Mouse (Mus musculus): ENCODE measurements at regions not wholly inside any gene's neighbourhood (a gene's known extent, or its start where the extent isn't known, plus 50 kb on each side); places are given as distances from the start of the nearest gene placed in this dataset.

DNA sequence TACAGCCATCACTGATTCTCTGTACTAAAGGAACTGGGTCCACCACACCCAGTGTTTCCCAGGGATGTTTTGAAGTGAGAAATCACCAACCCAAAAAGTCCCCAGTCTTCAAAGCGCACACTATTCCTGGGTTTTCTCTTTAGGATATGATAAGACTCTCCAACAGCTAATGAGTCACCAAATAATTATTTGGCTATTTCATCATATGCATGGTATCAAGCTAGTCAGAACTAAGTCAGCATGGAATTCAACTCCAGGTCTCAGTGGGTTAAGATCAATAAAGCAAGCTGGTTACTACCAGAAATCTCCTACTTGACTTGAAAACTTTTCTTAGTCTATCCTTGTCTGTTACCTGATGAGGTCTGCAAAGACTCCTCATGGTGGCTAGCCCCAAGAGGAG, 89.1 kb upstream of the 4930412O13Rik start:
- no peak for DNase-seq (ENCODE audit: low spot score)

DNA sequence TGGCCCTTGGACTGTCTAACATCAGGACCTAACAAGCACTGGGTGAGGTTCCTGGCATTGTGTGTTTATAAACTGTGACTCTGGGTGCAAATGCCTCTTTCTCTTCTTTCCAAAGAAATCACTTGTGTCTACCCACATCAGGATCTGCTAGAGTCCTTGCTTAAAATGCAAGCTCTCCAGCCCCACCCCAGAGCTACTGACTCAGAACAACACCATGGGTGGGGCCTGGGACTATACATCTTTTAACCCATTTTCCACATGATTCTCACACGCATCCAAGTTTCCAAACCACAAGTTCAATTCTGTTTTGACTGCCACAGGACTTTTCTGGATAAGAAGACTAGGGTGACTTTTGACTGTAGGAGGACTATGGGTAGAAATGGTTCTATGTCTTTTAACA, 88.7 kb upstream of the 4930412O13Rik start:
- DNase-seq (ENCODE audit: low spot score), result no peak

DNA sequence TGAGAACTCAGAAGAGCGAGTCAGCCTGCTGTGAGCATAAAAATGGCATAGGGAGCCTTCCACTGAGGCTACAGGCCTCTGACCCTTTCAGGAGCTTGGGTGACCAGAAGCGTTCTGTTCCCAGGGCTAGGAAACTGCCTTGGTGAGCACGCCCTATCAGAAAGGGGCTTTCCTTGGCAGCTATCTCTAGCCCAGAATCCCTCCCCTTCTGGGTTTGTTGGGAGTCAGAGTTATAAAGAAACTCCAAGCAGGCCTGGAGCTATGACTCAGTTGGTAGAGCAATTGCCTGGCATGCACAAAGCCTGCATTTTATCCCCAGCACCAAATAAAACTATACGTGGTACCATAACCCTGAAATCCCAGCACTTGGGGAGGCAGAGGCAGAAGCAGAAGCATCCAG, 85.7 kb upstream of the 4930412O13Rik start:
- DNase-seq (ENCODE audit: low spot score), result no peak

DNA sequence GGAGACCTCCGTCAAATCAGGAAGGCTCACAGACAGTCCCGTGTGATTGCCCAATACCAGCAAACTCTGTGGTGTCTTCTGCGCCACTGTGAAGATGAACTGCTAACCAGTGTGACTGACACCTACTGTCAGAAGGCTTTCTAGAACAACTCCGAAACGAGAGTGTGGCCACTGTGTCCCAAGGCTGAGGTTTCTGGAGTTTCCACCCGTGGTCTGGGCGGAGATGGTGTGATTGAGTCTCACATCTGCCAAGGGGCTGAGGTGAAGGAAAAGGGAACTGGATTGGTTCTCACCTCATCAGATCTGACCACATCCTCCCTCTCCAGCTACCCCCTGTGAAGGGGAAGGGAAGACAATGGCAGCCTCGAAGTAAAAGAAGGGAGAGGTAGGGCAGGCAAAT, 79.6 kb upstream of the 4930412O13Rik start:
- DNase-seq (ENCODE audit: low spot score), result no peak

DNA sequence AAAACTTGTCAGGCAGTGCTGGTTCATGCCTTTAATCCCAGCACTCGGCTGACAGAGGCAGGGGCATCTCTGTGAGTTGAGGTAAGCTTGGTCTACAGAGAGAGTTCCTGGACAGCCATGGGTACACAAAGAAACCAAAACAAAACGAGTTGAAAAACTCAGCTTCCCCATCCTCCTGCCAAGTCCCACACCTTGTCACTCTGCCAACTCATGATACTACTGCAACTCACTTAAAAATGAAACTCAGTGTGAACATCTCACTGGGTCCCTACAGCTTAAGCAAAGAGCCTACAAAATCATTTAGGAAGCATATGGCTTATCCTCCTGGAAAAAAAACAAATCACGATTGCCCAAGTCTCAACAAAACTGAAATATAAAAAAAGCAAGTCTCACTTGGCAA, 76.7 kb upstream of the 4930412O13Rik start:
- no peak for DNase-seq (ENCODE audit: low spot score)

DNA sequence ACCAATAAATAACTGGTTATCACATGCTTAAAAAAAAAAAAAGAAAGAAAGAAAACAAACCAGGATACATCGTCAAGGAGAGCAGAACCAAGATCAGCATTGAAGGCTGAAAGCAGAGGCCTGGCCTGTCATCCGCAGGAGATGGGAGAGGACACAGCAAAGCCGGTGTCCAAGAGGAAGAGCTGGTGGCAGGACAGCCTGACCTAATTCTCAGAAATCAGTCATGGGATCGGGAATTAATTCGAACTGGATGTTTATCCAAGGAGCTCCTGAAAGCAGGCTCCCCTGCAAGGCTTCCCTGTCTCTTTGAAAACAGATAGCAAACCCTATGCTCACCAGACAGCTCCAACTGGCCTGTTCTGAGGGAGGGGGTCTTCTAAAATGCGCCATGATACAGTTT, 75.5 kb upstream of the 4930412O13Rik start:
- DNase-seq (ENCODE audit: low spot score), result no peak
